Mouse (Mus musculus) stomach, embryonic 14.5 days (tissue): Measurements from ENCODE around the gene Dapk2. TPM values are rescaled to one million over a fixed set of nuclear protein-coding genes. Genes with fewer than 3 reads are reported as not detected.

Source experiments
- ATAC-seq: fragments of 200-750 bp; cut with Nextera tagmentation; 2 replicates; pipeline ENCODE4 v1.8.0; 2017; ENCODE audit warnings: low read depth, moderate TSS enrichment; ENCODE audit not compliant: insufficient number of reproducible peaks, insufficient read depth, low FRiP score
- H3K27ac ChIP-seq: fragments of 300-500 bp; sonication (generic); 2 replicates; pipeline ENCODE4 v1.5.1; 2014; ENCODE audit warnings: mild to moderate bottlenecking, low read length, moderate library complexity, mixed read lengths
- H3K27me3 ChIP-seq: fragments of 300-500 bp; sonication (generic); 2 replicates; pipeline ENCODE4 v1.6.1; 2014; ENCODE audit warnings: low read length, control low read depth, mixed read lengths; ENCODE audit not compliant: control insufficient read depth, insufficient read depth
- H3K36me3 ChIP-seq: fragments of 300-500 bp; sonication (generic); 2 replicates; pipeline ENCODE4 v1.6.1; 2014; ENCODE audit warnings: mild to moderate bottlenecking, control low read depth, low read length, moderate library complexity, mixed read lengths; ENCODE audit not compliant: control insufficient read depth, insufficient read depth
- H3K4me1 ChIP-seq: fragments of 300-500 bp; sonication (generic); 2 replicates; pipeline ENCODE4 v1.6.1; 2014; ENCODE audit warnings: low read length, control low read depth, mixed read lengths; ENCODE audit not compliant: control insufficient read depth, insufficient read depth
- H3K4me2 ChIP-seq: fragments of 300-500 bp; sonication (generic); replicated peaks from 2 replicates; pipeline ENCODE4 v1.6.1; 2014; ENCODE audit warnings: low read depth, low read length, control low read depth
- H3K4me3 ChIP-seq: fragments of 300-500 bp; sonication (generic); 2 replicates; pipeline ENCODE4 v1.5.1; 2014; ENCODE audit warnings: low read depth, low read length, control low read depth
- H3K9ac ChIP-seq: fragments of 300-500 bp; sonication (generic); replicated peaks from 2 replicates; pipeline ENCODE4 v1.6.1; 2014; ENCODE audit warnings: low read depth, mild to moderate bottlenecking, control low read depth, low read length, moderate library complexity, mixed read lengths
- H3K9me3 ChIP-seq: fragments of 300-500 bp; sonication (generic); 2 replicates; pipeline ENCODE4 v1.6.1; 2016; ENCODE audit warnings: low read depth, low read length, control low read depth; ENCODE audit not compliant: control insufficient read depth
- WGBS: fragments of 180-500 bp; shearing (Covaris S2); extraction: QIAGEN DNeasy Blood & Tissue Kit; methylation state at CpG from one replicate; pipeline ENCODE4 v1.1.7; 2014; 5-methylcytosine and 5-hydroxymethylcytosine counted together
- polyA plus RNA-seq: library from polyadenylated mRNA; unstranded; fragments of >200 nt; fragmentation: Nextera tagmentation; extraction: Ambion mirVana; gene quantifications from 2 replicates; pipeline ENCODE4 v1.2.1, GENCODE M21; 2014

Gene Dapk2
- polyA plus RNA-seq, 1 experiment from 2014 or later: 7.1 TPM

DNA sequence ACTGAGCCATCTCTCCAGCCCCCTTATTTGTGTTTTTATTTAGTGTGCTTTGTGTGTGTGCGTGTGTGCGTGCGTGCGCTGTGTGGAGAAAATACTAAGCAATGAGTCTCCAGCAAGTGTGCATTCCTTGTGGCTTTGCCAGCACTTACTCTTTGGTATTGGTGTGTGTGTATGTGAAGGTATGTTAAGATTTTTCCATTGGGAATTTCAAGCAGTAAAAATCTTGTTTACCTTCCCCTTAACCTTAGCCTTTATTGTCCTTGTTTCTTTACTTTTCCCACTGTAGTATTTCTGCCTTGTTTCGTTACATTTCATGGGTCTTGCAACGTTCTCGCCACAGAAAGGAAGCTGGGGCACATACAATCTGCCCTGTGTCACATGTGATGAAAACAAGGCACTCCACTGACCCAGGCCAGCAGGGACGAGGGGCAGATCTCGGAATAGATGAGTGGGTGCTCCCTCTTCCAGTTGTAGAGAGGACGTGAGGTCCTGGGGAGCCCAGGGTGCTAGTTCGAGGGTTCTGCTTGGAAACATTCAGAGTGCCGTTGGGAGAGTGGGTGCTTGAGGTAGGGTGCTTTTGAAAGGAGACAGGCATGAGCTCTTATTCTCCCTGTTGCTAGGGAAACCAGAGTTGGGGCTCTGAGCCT is 13.4 kb downstream of the Dapk2 start:
- no peak overlapping the region for H3K4me3 ChIP-seq
- H3K9me3 ChIP-seq: no peaks in the 10 kb centered on the region
- H3K4me1 ChIP-seq: no peaks in the 10 kb centered on the region
- H3K9ac ChIP-seq: no peak overlapping the region
- H3K36me3 ChIP-seq: no peaks in the 10 kb centered on the region
- 70% methylated on average over 12 of the region's 12 CpGs for WGBS
- H3K4me2 ChIP-seq: no peak overlapping the region
- H3K27me3 ChIP-seq: no peaks in the 10 kb centered on the region
- ATAC-seq: no peak
- H3K27ac ChIP-seq: no peak overlapping the region

DNA sequence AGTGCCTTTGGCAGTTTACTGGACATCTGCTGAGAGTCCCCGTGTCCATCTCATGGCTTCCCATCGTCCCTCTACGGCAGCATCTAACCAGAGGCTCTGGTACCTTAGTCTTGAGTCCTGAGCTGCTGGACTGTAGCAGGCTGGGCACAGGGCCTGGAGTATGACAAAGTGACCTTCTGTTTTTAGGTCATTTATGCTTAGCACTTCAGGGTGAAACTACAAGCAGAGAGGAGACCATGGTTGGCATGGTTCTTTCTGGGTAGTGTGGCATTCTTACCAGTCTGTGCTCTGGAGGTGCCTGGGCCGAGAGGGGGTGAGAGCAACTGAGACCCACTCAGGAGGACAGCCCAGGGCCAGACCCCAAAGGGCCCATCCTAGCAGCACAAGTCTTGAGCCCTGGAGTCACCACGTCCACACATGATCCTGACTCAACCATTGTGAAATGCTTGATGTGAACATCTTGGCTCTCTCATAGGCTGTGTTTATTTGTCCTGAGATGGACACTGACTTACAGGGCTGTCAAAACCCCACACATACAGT is 15.4 kb downstream of the Dapk2 start:
- Histone ChIP-seq H3K27me3 (no peaks in the 10 kb centered on the region), H3K9ac (no peak overlapping the region), H3K36me3 (no peaks in the 10 kb centered on the region), H3K4me1 (no peaks in the 10 kb centered on the region), H3K27ac (no peak overlapping the region), H3K9me3 (no peaks in the 10 kb centered on the region), H3K4me3 (no peak overlapping the region), H3K4me2 (no peak overlapping the region)
- 95% methylated on average over 5 of the region's 5 CpGs for WGBS
- ATAC-seq: no peak

GRCm38 (mm10) chr9:66174985-66175384 is 17.0 kb downstream of the Dapk2 start:
- Histone ChIP-seq H3K9me3 (no peaks in the 10 kb centered on the region), H3K4me1 (no peaks in the 10 kb centered on the region), H3K4me2 (no peak overlapping the region), H3K4me3 (no peak overlapping the region), H3K9ac (no peak overlapping the region), H3K27ac (no peak overlapping the region), H3K36me3 (no peaks in the 10 kb centered on the region), H3K27me3 (no peaks in the 10 kb centered on the region)
- no peak for ATAC-seq
- WGBS: 80% methylated on average over 3 of the region's 3 CpGs

GRCm38 (mm10) chr9:66177975-66178374 is 20.0 kb downstream of the Dapk2 start:
- 24% methylated on average over 1 of the region's 1 CpGs for WGBS
- Histone ChIP-seq H3K27ac (no peak overlapping the region), H3K4me1 (0 out of 2 replicates have a peak, but pooled peaks cover 3% of the 10 kb centered on the region), H3K36me3 (no peaks in the 10 kb centered on the region), H3K4me2 (no peak overlapping the region), H3K9ac (no peak overlapping the region), H3K27me3 (no peaks in the 10 kb centered on the region), H3K9me3 (no peaks in the 10 kb centered on the region), H3K4me3 (no peak overlapping the region)
- ATAC-seq: no peak

- no peaks in the 10 kb centered on the region for H3K36me3 ChIP-seq
- no peaks in the 10 kb centered on the region for H3K9me3 ChIP-seq
- H3K9ac ChIP-seq: no peak overlapping the region
- H3K27me3 ChIP-seq: no peaks in the 10 kb centered on the region
- no peak overlapping the region for H3K27ac ChIP-seq
- ATAC-seq: no peak
- H3K4me1 ChIP-seq: 0 out of 2 replicates have a peak, but pooled peaks cover 3% of the 10 kb centered on the region
- no peak overlapping the region for H3K4me3 ChIP-seq
- 72% methylated on average over 6 of the region's 6 CpGs for WGBS
- no peak overlapping the region for H3K4me2 ChIP-seq
Observed at GRCm38 (mm10) chr9:66179795-66180194, 21.8 kb downstream of the Dapk2 start.

- 73% methylated on average over 4 of the region's 4 CpGs for WGBS
Observed at GRCm38 (mm10) chr9:66181126-66181825, 23.3 kb downstream of the Dapk2 start.

GRCm38 (mm10) chr9:66181826-66182678 is 24.0 kb downstream of the Dapk2 start:
- Histone ChIP-seq H3K36me3 (no peaks in the 10 kb centered on the region), H3K27me3 (no peaks in the 10 kb centered on the region), H3K4me3 (no peak overlapping the region), H3K4me1 (0 out of 2 replicates have a peak, but pooled peaks cover 3% of the 10 kb centered on the region), H3K9me3 (no peaks in the 10 kb centered on the region), H3K4me2 (no peak overlapping the region), H3K9ac (no peak overlapping the region), H3K27ac (no peak overlapping the region)
- 44% methylated on average over 11 of the region's 11 CpGs for WGBS
- peak; percentile 77; the same call in 1 of the 2 replicates for ATAC-seq

More at GRCm38 (mm10) chr9:66181126-66181825, 23.3 kb downstream of the Dapk2 start:
- Histone ChIP-seq H3K9me3 (no peaks in the 10 kb centered on the region), H3K27me3 (no peaks in the 10 kb centered on the region), H3K4me3 (no peak overlapping the region), H3K27ac (no peak overlapping the region), H3K9ac (no peak overlapping the region), H3K4me2 (no peak overlapping the region), H3K36me3 (no peaks in the 10 kb centered on the region), H3K4me1 (0 out of 2 replicates have a peak, but pooled peaks cover 3% of the 10 kb centered on the region)
- peak; percentile 78 for ATAC-seq

- Histone ChIP-seq H3K9ac (no peak overlapping the region), H3K27ac (no peak overlapping the region), H3K27me3 (no peaks in the 10 kb centered on the region), H3K9me3 (no peaks in the 10 kb centered on the region), H3K4me3 (no peak overlapping the region), H3K4me1 (0 out of 2 replicates have a peak, but pooled peaks cover 3% of the 10 kb centered on the region), H3K36me3 (no peaks in the 10 kb centered on the region), H3K4me2 (no peak overlapping the region)
- WGBS: 62% methylated on average over 3 of the region's 3 CpGs
- no peak for ATAC-seq
Observed at GRCm38 (mm10) chr9:66182679-66182993, 24.6 kb downstream of the Dapk2 start.
